Mouse (Mus musculus) mesoderm, embryonic 11.5 days (tissue): ENCODE data around the gene Csn2.

Experiments used
- DNase-seq: peaks from one replicate; pipeline ENCODE4 v3.0.0-alpha.2; 2012; ENCODE audit warnings: low read depth, low spot score

The Csn2 gene

GRCm38 (mm10) chr5:87699530-87699929 is at the start of gene Csn2:
Csn2 (minus strand) TSS chr5:87699630.
- no peak for DNase-seq

GRCm38 (mm10) chr5:87734821-87735220 is 35.4 kb upstream of the Csn2 start:
- no peak for DNase-seq

GRCm38 (mm10) chr5:87705891-87706290 is 6.5 kb upstream of the Csn2 start:
- no peak for DNase-seq

GRCm38 (mm10) chr5:87665908-87666307 is 33.5 kb downstream of the Csn2 start, which contains the start of gene Csn1s1:
Csn1s1 (plus strand) TSS chr5:87666208.
- DNase-seq = no peak

GRCm38 (mm10) chr5:87642787-87643186 is 56.6 kb downstream of the Csn2 start:
- no peak for DNase-seq
